Mouse (Mus musculus): ENCODE data around the gene Vipr2. TPM values are rescaled to one million over a fixed set of nuclear protein-coding genes. Genes with fewer than 3 reads are reported as not detected.

Gene Vipr2
- polyA plus RNA-seq (2014; fragmentation: Illumina TruSeq; extraction: RNeasy Lipid Tissue Mini Kit (QIAGEN cat#74804)): 0.51 TPM

GRCm38 (mm10) chr12:116077074-116077854 lies at the start of gene Vipr2:
Vipr2 (plus strand) TSS chr12:116077726.

GRCm38 (mm10) chr12:116047440-116048377 lies 29.8 kb upstream of the Vipr2 start, which contains the start of gene Zfp386:
Zfp386 (plus strand) TSS chr12:116047724.

Other genes starting within 250 kb of the Vipr2 start
- gene Zfp386, start 30.0 kb upstream of the Vipr2 start, polyA plus RNA-seq (2014; fragmentation: Illumina TruSeq; extraction: RNeasy Lipid Tissue Mini Kit (QIAGEN cat#74804)): 166 TPM
- gene Wdr60, start 185.3 kb downstream of the Vipr2 start, polyA plus RNA-seq (2014; fragmentation: Illumina TruSeq; extraction: RNeasy Lipid Tissue Mini Kit (QIAGEN cat#74804)): 16.7 TPM
- not detected for gene Gm11027, start 197.7 kb downstream of the Vipr2 start, polyA plus RNA-seq (2014; fragmentation: Illumina TruSeq; extraction: RNeasy Lipid Tissue Mini Kit (QIAGEN cat#74804))
- 187 TPM for gene Esyt2, start 203.5 kb downstream of the Vipr2 start, polyA plus RNA-seq (2014; fragmentation: Illumina TruSeq; extraction: RNeasy Lipid Tissue Mini Kit (QIAGEN cat#74804))